Mouse (Mus musculus): Measurements from ENCODE around the gene Tdp2. TPM values are rescaled to one million over a fixed set of nuclear protein-coding genes. Genes with fewer than 3 reads are reported as not detected.

The Tdp2 gene
- 29.5 TPM in 2 replicates for polyA plus RNA-seq (2015; fragmentation: Nextera tagmentation; extraction: Ambion mirVana)

DNA sequence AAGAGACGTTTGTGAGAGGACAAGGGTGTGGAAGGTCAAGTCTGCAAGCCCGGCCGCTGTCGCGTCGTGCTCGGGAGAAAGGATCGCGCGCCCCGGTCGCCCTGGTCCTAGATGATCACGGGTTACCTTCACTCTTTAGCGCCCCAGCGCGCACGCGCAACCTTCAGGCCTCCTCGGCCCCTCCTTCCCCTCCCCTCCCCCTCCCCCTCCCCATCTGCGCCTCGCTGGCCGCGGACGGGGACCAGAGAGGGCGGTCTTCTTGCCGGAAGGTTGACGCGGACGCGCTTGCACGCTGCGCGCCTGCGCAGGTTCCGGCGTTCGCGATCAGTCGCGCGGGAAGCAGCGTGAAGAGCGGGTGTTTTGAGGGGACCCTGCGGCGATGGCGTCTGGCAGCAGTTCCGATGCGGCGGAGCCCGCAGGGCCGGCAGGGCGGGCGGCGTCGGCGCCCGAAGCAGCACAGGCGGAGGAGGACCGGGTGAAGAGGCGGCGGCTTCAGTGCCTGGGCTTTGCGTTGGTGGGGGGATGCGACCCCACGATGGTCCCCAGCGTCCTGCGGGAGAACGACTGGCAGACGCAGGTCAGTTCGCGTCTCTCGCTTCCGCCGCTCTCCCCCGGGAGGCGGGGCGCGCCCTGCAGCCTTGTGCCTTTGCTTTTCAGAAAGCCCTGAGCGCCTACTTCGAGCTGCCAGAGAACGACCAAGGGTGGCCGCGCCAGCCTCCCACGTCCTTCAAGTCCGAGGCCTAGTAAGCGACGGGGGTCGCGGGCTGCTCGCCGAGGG is at the start of gene Tdp2, which contains the start of gene Acot13:
TSS of gene Tdp2 (plus strand) at position 327 of the 778 bp plus-strand sequence.
TSS of gene Acot13 (minus strand) at position 188 of the 778 bp plus-strand sequence.

GRCm38 (mm10) chr13:24801308-24801921 is 30.1 kb upstream of the Tdp2 start, which contains the start of gene BC005537:
Gene BC005537, plus strand, starts transcription at chr13:24801657.

GRCm38 (mm10) chr13:24844983-24845955 is 13.8 kb downstream of the Tdp2 start, which contains the start of gene D130043K22Rik:
Gene D130043K22Rik, plus strand, starts transcription at chr13:24845135.

Other genes starting within 250 kb of the Tdp2 start
- 16.7 and 20.2 TPM in 2 replicates for gene Ripor2, start 249.5 kb upstream of the Tdp2 start, polyA plus RNA-seq (2015; fragmentation: Nextera tagmentation; extraction: Ambion mirVana)
- not detected in 2 replicates for gene Armh2, start 90.4 kb upstream of the Tdp2 start, polyA plus RNA-seq (2015; fragmentation: Nextera tagmentation; extraction: Ambion mirVana)
- gene Gmnn, start 69.8 kb upstream of the Tdp2 start, polyA plus RNA-seq (2015; fragmentation: Nextera tagmentation; extraction: Ambion mirVana), result 13.3 and 14.0 TPM in 2 replicates
- 16.6 and 18.7 TPM in 2 replicates for gene BC005537, start 30.0 kb upstream of the Tdp2 start, polyA plus RNA-seq (2015; fragmentation: Nextera tagmentation; extraction: Ambion mirVana)
- gene Acot13, start 139 bp upstream of the Tdp2 start, polyA plus RNA-seq (2015; fragmentation: Nextera tagmentation; extraction: Ambion mirVana), result 76.4 and 85.4 TPM in 2 replicates
- 6.2 and 7.8 TPM in 2 replicates for gene D130043K22Rik, start 13.5 kb downstream of the Tdp2 start, polyA plus RNA-seq (2015; fragmentation: Nextera tagmentation; extraction: Ambion mirVana)
- 18.9 and 20.0 TPM in 2 replicates for gene Aldh5a1, start 106.0 kb downstream of the Tdp2 start, polyA plus RNA-seq (2015; fragmentation: Nextera tagmentation; extraction: Ambion mirVana)
- 3.1 and 3.6 TPM in 2 replicates for gene Gpld1, start 111.5 kb downstream of the Tdp2 start, polyA plus RNA-seq (2015; fragmentation: Nextera tagmentation; extraction: Ambion mirVana)
- gene Mrs2, start 188.7 kb downstream of the Tdp2 start, polyA plus RNA-seq (2015; fragmentation: Nextera tagmentation; extraction: Ambion mirVana), result 12.9 and 16.1 TPM in 2 replicates
- gene Dcdc2a, start 224.3 kb downstream of the Tdp2 start, polyA plus RNA-seq (2015; fragmentation: Nextera tagmentation; extraction: Ambion mirVana), result 2.5 and 4.1 TPM in 2 replicates